Mouse (Mus musculus) small intestine, adult 2 months (tissue): ENCODE measurements around the gene Cks2.

Experiments used
- CTCF ChIP-seq: fragments of 200-500 bp; IDR thresholded peaks from 2 replicates; pipeline ENCODE4 v1.5.1; 2012; ENCODE audit warnings: low read depth, mild to moderate bottlenecking, control low read depth, inconsistent platforms, low read length, moderate library complexity, mixed read lengths; ENCODE audit not compliant: insufficient replicate concordance, insufficient read length; ENCODE audit errors: extremely low read depth
- POLR2A ChIP-seq: fragments of 200-500 bp; IDR thresholded peaks from 2 replicates; pipeline ENCODE4 v1.6.1; 2012; ENCODE audit warnings: low read depth, mild to moderate bottlenecking, control low read depth, inconsistent platforms, low read length, moderate library complexity

DNA sequence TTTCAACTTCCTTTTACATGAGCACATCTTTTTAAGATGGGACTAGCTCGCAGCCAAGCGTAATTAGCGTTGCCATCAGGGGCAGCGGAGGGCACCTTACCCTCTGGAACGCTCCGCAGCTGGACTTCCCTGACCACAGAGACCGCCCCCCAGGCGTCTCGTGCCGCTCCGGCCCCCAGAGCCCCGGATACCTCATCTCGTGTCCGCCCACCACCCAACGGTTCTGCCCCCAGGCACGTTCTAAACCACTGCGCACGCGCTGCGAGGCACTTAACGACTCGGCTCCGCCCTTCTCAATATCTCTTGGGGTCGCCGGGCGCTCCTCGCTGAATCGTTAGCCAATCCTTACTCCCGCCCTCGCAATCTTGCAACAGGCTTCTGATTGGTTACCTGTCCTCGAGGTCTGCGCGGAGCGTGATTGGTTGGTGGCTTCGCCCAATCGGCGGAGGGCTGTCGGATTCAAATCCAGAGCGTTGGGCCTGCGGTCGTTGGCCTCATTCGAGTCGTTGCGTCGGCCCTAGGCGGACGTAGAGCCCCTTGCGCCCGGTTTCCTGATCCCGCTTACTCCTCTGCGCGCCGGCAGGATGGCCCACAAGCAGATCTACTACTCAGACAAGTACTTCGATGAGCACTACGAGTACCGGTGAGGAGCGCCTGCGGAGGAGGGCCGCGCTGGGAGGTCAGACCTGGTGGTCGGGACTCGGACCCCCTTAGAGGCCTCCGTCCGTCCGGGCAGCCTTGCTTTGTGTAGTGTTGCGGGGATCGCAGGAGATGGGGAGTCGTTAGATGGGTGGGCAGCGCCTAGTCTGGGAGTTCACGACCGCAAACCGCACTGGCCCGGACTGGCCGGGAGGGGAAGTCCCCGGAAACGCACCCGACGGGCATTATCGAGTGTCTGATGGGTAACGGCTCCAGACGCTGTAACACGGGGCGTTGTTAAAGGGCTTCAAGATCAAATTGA lies at the start of gene Cks2:
- no peak for TF ChIP-seq CTCF
- no peak for TF ChIP-seq POLR2A
